Mouse (Mus musculus) myocyte (in vitro differentiated cells): ENCODE results near the gene Ces1e.

Experiments
- MAX ChIP-seq: IDR thresholded peaks from one replicate; pipeline ENCODE4 v1.6.1; 2011; ENCODE audit warnings: low read depth, mild to moderate bottlenecking, control low read depth
- POLR2A ChIP-seq: IDR thresholded peaks from one replicate; pipeline ENCODE4 v1.6.1; 2011; ENCODE audit warnings: low read depth, mild to moderate bottlenecking, control low read depth, moderate library complexity; ENCODE audit not compliant: insufficient read length
- POLR2AphosphoS2 ChIP-seq: IDR thresholded peaks from one replicate; pipeline ENCODE4 v1.6.1; 2011; ENCODE audit warnings: low read depth, control low read depth; ENCODE audit not compliant: insufficient read length
- USF1 ChIP-seq: IDR thresholded peaks from one replicate; pipeline ENCODE4 v1.6.1; 2011; ENCODE audit warnings: low read depth, mild to moderate bottlenecking, control low read depth, moderate library complexity

DNA sequence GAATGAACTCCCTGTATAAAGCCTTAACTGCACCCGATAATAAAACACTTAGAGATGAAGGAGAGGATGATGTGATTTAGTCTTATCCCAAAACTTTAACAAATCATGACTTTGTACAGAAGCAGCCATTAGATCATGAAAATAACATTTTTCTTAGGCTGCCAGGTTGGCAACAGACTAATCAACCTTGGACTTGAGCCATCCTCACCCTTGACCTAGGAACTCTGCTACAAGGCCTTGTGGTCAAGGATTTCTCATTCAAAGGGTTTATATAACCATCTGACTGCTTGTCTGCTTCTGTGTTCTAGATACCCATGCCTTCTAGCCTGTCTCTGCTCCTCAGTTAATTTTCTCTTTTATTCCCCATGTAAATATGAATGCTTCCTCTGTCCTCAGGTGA lies 5.3 kb upstream of the Ces1e start:
- no peak for TF ChIP-seq USF1
- no peak for TF ChIP-seq POLR2A
- TF ChIP-seq POLR2AphosphoS2: no peak
- no peak for TF ChIP-seq MAX
